Mouse (Mus musculus) bone marrow, adult 2 months (tissue): ENCODE results near the gene Mpv17l2.

Experiments used
- CTCF ChIP-seq: fragments of 200-500 bp; IDR thresholded peaks from 2 replicates; pipeline ENCODE4 v1.5.1; 2011; ENCODE audit warnings: low read length, control low read depth; ENCODE audit not compliant: control insufficient read depth, insufficient read depth
- POLR2A ChIP-seq: fragments of 200-500 bp; IDR thresholded peaks from 2 replicates; pipeline ENCODE4 v1.6.1; 2011; ENCODE audit warnings: low read depth, mild to moderate bottlenecking, control low read depth, low read length, borderline replicate concordance; ENCODE audit not compliant: control insufficient read depth

DNA sequence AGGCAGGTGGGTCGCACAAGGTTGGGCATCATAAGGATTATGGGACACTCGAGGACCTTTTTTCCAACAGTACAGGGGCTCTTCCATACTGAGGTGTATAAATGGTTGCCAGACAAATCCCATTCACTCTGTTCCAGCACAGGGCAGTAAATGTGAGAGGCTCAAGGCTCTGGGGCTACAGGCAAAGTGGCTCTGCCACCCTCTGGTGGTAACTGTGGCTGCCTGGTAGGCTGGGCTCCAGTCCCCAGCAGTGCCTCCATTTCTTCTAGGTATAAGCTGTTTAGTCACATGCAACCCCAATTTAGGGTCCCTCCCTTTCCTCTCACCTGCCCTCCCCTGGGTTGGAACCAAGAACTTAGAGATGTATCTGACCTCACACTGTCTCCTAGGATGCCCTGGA is 34.6 kb upstream of the Mpv17l2 start:
- no peak; the same call in 1 of the 2 replicates for TF ChIP-seq CTCF
- TF ChIP-seq POLR2A = no peak
